Mouse (Mus musculus): ENCODE measurements around the gene Gm49337. TPM values are rescaled to one million over a fixed set of nuclear protein-coding genes. Genes with fewer than 3 reads are reported as not detected.

Gm49337 gene
- total and polyA plus RNA-seq, 2 experiments from 2014 or later: not detected

DNA sequence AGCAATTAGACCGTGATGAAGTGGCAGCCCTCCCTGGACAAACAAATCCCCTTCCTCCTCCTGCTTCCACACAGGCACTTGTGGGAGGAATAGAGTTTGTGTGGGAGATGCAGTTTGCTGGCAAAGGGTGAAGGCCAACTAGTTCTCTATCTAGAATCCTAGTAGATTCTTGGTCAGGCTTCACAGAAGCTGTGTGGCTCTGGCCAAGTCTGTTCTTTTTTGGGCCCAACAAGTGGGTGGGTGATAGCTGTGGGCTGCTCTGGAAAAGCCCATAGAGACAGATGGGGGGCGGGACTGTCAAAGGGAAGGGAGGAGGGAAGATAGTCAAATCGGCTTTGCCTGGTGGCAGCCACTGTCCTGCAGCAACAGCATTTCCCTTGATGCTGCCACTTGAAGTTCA is 12.4 kb upstream of the Gm49337 start:
- Histone ChIP-seq H3K4me2 (ENCODE audit: low read depth, low read length) (no peak overlapping the region), H3K27me3 (ENCODE audit: insufficient read depth, low read length) (no peaks in the 10 kb centered on the region), H3K9ac (replicated peaks; ENCODE audit: low read length) (no peak overlapping the region), H3K4me3 (ENCODE audit: low read length) (no peak overlapping the region), H3K9me3 (ENCODE audit: low read length) (no peaks in the 10 kb centered on the region), H3K4me1 (ENCODE audit: insufficient read depth, low read length) (no peaks in the 10 kb centered on the region), H3K27ac (no peak overlapping the region), H3K36me3 (ENCODE audit: insufficient read depth, low read length) (peaks cover 24% of the 10 kb centered on the region)
- no peak for TF ChIP-seq CTCF (IDR thresholded peaks at IDR 0.05; ENCODE audit: low read depth)
- no peak for ATAC-seq
- WGBS: 79% methylated on average over 3 of the region's 3 CpGs
- no peak for DNase-seq (ENCODE audit: low spot score)

- Histone ChIP-seq H3K4me2 (ENCODE audit: low read depth, low read length) (no peak overlapping the region), H3K27me3 (ENCODE audit: insufficient read depth, low read length) (no peaks in the 10 kb centered on the region), H3K36me3 (ENCODE audit: insufficient read depth, low read length) (peaks cover 16% of the 10 kb centered on the region), H3K9ac (replicated peaks; ENCODE audit: low read length) (no peak overlapping the region), H3K9me3 (ENCODE audit: low read length) (no peaks in the 10 kb centered on the region), H3K4me3 (ENCODE audit: low read length) (no peak overlapping the region), H3K27ac (no peak overlapping the region), H3K4me1 (ENCODE audit: insufficient read depth, low read length) (no peaks in the 10 kb centered on the region)
- WGBS: 72% methylated on average over 4 of the region's 4 CpGs
- no peak for DNase-seq (ENCODE audit: low spot score)
- TF ChIP-seq CTCF (IDR thresholded peaks at IDR 0.05; ENCODE audit: low read depth): no peak
- no peak for ATAC-seq
Observed at GRCm38 (mm10) chr4:116162142-116162541, 11.0 kb upstream of the Gm49337 start.

DNA sequence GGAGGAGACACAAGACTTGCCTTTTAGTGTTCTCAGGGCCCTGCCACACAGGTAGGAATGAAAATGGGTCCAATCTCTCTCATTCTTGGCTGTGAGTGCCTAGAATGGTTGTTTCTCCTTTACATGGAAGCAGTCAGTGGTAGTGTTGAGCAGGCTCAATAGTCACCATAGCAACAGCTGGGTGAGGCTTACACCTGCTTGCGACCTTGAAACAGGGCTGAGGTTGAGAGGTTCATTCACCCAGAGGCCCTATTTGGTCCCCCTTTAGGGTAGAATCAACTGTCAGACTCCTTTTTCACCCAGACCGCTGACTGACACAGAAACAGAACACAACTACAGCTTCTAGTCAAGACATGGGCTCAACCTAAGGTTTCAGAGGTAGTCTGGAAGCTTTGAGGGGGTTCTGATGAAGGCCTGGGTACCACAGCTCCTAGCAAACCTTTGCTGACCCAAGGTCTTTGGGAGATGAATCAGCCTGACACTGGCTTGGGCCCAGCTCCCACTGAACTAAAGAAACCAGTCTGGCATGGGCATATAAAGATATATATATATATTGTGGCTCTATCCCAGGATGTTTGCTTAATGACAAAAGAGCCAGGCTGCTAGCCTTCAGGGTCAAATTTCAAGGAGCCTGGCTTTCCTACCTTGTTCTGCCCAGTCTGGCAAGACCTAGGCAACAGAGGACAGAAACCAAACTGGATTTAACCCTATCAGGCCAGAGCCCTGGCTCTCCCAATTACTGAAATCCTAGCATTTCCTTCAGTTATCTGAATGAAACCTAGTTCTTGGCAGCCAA is 8.2 kb upstream of the Gm49337 start:
- Histone ChIP-seq H3K4me1 (ENCODE audit: insufficient read depth, low read length) (no peaks in the 10 kb centered on the region), H3K27me3 (ENCODE audit: insufficient read depth, low read length) (no peaks in the 10 kb centered on the region), H3K27ac (no peak overlapping the region), H3K9ac (replicated peaks; ENCODE audit: low read length) (no peak overlapping the region), H3K4me3 (ENCODE audit: low read length) (no peak overlapping the region), H3K36me3 (ENCODE audit: insufficient read depth, low read length) (no peaks in the 10 kb centered on the region), H3K4me2 (ENCODE audit: low read depth, low read length) (no peak overlapping the region), H3K9me3 (ENCODE audit: low read length) (no peaks in the 10 kb centered on the region)
- WGBS: 73% methylated on average over 2 of the region's 2 CpGs
- no peak for TF ChIP-seq CTCF (IDR thresholded peaks at IDR 0.05; ENCODE audit: low read depth)
- no peak for ATAC-seq
- DNase-seq (ENCODE audit: low spot score): no peak

DNA sequence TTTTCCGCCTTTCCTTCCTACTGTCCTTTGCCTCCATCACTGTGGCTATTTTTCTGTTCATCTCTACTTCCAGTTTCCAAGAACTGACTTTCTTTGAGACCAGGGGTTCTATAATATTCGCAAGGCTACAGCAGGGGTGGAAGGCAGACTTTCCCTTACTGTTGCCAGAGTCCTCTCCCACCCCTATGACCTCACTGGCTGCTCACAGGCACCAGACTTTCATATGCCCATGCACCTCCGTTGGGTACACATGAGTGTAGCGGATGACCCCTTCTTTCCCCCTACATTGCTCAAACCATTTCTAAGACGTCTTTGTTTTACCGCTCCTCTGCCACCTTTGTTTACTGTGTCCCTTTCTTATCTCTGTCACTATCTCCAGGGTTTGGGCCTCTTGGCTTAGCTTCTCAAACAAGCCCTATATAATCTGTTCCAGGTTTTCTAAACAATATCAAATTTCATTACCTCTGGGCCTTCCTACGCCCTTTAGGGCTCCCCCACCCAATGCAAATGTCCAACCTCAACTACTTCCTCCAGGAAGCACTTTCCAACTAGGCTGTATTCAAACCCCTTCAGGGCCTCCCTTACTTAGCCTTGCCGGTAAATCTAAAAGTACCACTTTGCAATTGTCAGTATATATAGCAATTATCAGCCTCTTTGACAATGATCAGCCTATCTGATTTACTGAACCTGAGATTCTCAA is 7.3 kb upstream of the Gm49337 start:
- no peak for TF ChIP-seq CTCF (IDR thresholded peaks at IDR 0.05; ENCODE audit: low read depth)
- Histone ChIP-seq H3K4me1 (ENCODE audit: insufficient read depth, low read length) (no peaks in the 10 kb centered on the region), H3K27ac (no peak overlapping the region), H3K4me3 (ENCODE audit: low read length) (no peak overlapping the region), H3K9me3 (ENCODE audit: low read length) (no peaks in the 10 kb centered on the region), H3K9ac (replicated peaks; ENCODE audit: low read length) (no peak overlapping the region), H3K36me3 (ENCODE audit: insufficient read depth, low read length) (no peaks in the 10 kb centered on the region), H3K27me3 (ENCODE audit: insufficient read depth, low read length) (no peaks in the 10 kb centered on the region), H3K4me2 (ENCODE audit: low read depth, low read length) (no peak overlapping the region)
- DNase-seq (ENCODE audit: low spot score): no peak
- ATAC-seq: no peak
- 77% methylated on average over 8 of the region's 8 CpGs for WGBS

- no peaks in the 10 kb centered on the region for H3K27me3 ChIP-seq (ENCODE audit: insufficient read depth, low read length)
- WGBS: 40% methylated on average over 7 of the region's 7 CpGs
- no peak within 1 kb of the TSS for H3K27ac ChIP-seq
- H3K36me3 ChIP-seq (ENCODE audit: insufficient read depth, low read length): no peaks in the 10 kb centered on the region
- H3K4me2 ChIP-seq (ENCODE audit: low read depth, low read length): no peak within 1 kb of the TSS
- DNase-seq (ENCODE audit: low spot score) (no peak), ATAC-seq (no peak)
- TF ChIP-seq CTCF (IDR thresholded peaks at IDR 0.05; ENCODE audit: low read depth): no peak
- H3K9ac ChIP-seq (replicated peaks; ENCODE audit: low read length): no peak within 1 kb of the TSS
- H3K4me1 ChIP-seq (ENCODE audit: insufficient read depth, low read length): no peaks in the 10 kb centered on the region
- H3K9me3 ChIP-seq (ENCODE audit: low read length): no peaks in the 10 kb centered on the region
- H3K4me3 ChIP-seq (ENCODE audit: low read length): no peak within 1 kb of the TSS
Observed at GRCm38 (mm10) chr4:116167404-116167803, 5.8 kb upstream of the Gm49337 start, which contains the start of gene Tspan1. Tspan1 (minus strand) TSS chr4:116167601.

DNA sequence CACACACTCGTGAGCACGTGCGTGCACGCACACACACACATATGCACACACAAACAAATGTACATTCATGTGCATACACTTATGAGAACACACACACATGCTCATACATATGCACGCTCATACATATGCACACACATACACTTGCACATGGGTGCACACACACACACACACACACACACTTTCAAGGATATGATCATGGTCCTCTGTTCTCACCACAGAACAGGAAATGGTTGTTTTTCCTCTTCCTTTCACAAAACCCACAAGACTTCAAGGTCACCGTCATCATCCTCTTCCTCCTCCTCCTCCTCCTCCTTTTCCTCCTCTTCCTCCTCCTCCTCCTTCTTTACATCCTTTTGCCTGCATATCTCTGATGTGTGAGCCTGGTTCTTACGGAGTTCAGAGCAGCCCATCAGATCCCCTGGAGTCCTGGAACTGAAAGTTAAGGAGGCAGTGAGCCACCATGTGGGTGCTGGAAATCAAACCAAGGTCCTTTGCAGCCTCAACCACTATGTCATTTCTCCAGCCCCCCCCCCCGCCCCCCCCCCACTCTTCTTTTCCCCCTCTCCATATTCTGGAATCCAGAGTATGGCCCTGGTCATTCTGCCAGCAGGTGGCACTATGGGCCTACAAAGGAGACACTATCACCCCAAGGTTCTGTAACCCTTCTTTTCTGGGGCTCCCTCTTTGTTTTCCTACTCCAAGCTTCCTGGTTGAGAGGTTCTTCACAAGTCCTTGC is 4.4 kb upstream of the Gm49337 start:
- Histone ChIP-seq H3K9me3 (ENCODE audit: low read length) (no peaks in the 10 kb centered on the region), H3K9ac (replicated peaks; ENCODE audit: low read length) (no peak overlapping the region), H3K27me3 (ENCODE audit: insufficient read depth, low read length) (no peaks in the 10 kb centered on the region), H3K4me1 (ENCODE audit: insufficient read depth, low read length) (no peaks in the 10 kb centered on the region), H3K36me3 (ENCODE audit: insufficient read depth, low read length) (no peaks in the 10 kb centered on the region), H3K4me2 (ENCODE audit: low read depth, low read length) (no peak overlapping the region), H3K27ac (no peak overlapping the region), H3K4me3 (ENCODE audit: low read length) (no peak overlapping the region)
- TF ChIP-seq CTCF (IDR thresholded peaks at IDR 0.05; ENCODE audit: low read depth): peak; percentile 75
- ATAC-seq: peak; percentile 76
- WGBS: 84% methylated on average over 7 of the region's 8 CpGs
- peak; percentile 88 for DNase-seq (ENCODE audit: low spot score)
